Mouse (Mus musculus) ES-Bruce4 (cell line): ENCODE data around the gene Hpn.

Experiments
- CTCF ChIP-seq: IDR thresholded peaks from one replicate; pipeline ENCODE4 v1.8.1; 2011; ENCODE audit warnings: low read depth, low read length
- EP300 ChIP-seq: IDR thresholded peaks from 2 replicates; pipeline ENCODE4 v1.6.1; 2011; ENCODE audit warnings: low read depth, low read length; ENCODE audit not compliant: insufficient read depth

DNA sequence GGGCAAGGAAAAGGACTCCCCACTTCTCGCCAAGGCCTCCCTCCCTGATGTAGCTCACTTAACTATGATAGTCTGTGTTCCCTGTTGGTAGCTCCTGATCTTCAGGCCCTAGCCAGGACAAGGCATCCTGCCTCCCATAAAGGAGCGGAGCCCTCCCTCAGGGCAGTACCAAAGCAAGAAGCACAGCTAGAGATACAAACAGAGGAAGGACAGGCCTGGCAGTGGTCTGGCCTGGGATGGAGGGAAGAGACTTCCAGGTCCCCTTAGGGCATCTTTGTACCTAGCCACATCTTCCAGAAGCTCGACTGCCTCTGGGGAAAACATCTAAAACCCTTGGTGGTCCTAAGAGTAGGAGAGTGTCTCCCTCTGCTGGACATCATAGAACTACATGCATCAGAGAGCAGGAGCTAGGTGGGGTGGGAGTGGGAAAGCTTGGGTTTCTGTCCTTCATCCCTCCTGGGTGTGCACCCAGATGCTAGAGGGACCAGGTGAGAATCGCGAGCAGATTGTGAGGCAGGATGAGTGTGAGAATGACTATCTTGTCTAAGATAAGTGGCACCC is 37.1 kb downstream of the Hpn start:
- TF ChIP-seq EP300 (no peak), CTCF (peak; percentile 44)
